Mouse (Mus musculus) cortical plate, adult 2 months (tissue): ENCODE data around the gene Atg4b.

Experiments used
- CTCF ChIP-seq: fragments of 200-500 bp; IDR thresholded peaks from 2 replicates; pipeline ENCODE4 v1.5.1; 2011; ENCODE audit warnings: mild to moderate bottlenecking, control low read depth, low read length; ENCODE audit not compliant: insufficient read depth; ENCODE audit errors: extremely low read depth
- POLR2A ChIP-seq: fragments of 200-500 bp; IDR thresholded peaks from 2 replicates; pipeline ENCODE4 v1.6.1; 2011; ENCODE audit warnings: mild to moderate bottlenecking, low read length, control low read depth; ENCODE audit not compliant: insufficient read depth; ENCODE audit errors: extremely low read depth

GRCm38 (mm10) chr1:93794526-93794925 lies 43.2 kb downstream of the Atg4b start:
- no peak for TF ChIP-seq CTCF
- TF ChIP-seq POLR2A, result no peak
